Mouse (Mus musculus): ENCODE results near the gene Chmp4b.

The Chmp4b gene

DNA sequence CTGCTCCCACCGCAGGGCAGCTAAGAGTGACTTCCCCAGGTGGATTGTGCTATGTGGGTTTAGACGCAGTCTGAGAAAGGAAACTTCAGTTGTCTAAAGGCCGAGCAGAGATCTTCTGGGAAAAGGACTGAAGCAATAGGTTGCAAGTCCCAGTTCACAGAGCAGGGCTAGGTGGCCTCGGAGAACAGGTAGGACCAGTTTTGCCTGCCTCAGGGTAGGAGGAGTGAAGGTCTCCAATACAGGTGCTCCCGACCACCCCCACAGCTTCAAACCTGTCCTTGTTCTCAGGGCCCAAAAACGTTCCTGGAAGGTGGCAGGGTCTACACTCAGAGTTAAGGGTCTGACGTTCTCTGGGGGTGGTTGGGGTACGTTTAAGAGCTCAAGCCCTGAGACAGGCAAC lies at the start of gene Chmp4b:
TSS of gene Chmp4b (plus strand) at position 343 of the 400 bp plus-strand sequence.
- no peak for DNase-seq (ENCODE audit: low read depth, low spot score)

- DNase-seq (ENCODE audit: low read depth, low spot score), result no peak
Observed at GRCm38 (mm10) chr2:154603007-154603637, 48.4 kb upstream of the Chmp4b start.

DNA sequence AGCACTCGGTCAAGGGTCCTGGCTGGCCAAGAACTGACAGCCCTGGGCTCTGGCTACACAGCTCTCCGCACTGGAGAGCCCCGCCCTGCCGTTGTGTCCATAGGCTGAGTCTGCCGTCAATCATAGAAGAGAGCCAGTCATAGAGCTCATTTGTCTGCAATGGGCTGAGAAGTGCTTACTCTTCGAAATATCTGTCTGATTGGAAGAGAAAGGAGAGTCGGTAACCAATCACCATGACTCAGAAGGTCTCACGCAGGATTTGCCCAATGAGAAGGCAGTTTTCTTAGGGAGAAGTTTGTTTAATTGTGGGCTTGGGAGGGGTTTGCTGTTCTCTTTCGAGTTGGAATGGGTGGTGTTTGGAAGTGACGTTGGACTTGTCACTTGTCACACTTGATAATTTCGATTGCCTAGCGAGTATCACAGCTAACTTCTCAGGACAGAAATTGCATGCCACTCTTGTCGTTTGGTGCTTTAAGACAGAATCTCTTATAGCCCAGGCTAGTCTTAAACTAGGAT lies 47.8 kb upstream of the Chmp4b start, which contains the start of gene Pxmp4:
TSS of gene Pxmp4 (minus strand) at position 71 of the 516 bp plus-strand sequence.
- DNase-seq (ENCODE audit: low read depth, low spot score), result peak; percentile 100

DNA sequence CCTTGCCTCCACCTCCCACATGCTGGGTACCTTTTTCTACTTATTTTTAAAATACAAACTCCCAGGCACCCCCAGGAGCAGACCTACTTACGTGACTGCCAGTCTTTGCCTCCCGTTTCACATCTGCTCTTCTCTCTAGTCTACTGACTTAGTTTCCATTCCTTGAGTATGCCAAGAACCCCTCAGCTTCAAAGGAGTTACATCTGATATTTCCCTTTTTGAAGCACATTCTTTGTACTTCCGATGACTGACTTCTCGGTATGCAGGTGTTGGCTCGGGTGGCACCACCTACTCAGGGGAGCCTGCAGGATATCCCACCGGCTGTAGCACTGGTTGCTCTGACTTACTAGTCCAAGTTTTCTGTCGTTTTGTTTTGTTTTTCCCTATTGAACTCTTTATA lies 47.3 kb upstream of the Chmp4b start:
- DNase-seq (ENCODE audit: low read depth, low spot score), result no peak

DNA sequence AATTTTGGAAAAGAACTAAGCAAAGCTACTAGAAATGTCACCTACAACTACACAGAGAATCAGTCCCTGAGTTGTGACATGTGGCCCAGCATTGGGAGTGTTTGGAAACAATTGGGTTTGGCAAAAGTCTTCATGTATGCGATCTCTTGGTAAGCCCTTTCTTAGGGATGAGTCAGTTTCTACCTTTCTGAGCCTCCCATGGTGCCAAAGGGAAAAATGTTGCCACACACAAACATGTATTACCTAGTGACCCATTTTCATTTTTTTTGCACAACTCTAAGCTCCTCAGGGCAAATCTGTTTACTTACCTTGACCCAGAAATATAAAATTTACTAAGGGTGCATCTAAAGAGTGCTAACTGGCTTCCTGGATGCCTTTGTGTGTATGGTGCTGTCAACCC lies 44.5 kb upstream of the Chmp4b start:
- DNase-seq (ENCODE audit: low read depth, low spot score), result no peak

- DNase-seq (ENCODE audit: low read depth, low spot score), result no peak
Observed at GRCm38 (mm10) chr2:154609050-154609767, 42.3 kb upstream of the Chmp4b start.

DNA sequence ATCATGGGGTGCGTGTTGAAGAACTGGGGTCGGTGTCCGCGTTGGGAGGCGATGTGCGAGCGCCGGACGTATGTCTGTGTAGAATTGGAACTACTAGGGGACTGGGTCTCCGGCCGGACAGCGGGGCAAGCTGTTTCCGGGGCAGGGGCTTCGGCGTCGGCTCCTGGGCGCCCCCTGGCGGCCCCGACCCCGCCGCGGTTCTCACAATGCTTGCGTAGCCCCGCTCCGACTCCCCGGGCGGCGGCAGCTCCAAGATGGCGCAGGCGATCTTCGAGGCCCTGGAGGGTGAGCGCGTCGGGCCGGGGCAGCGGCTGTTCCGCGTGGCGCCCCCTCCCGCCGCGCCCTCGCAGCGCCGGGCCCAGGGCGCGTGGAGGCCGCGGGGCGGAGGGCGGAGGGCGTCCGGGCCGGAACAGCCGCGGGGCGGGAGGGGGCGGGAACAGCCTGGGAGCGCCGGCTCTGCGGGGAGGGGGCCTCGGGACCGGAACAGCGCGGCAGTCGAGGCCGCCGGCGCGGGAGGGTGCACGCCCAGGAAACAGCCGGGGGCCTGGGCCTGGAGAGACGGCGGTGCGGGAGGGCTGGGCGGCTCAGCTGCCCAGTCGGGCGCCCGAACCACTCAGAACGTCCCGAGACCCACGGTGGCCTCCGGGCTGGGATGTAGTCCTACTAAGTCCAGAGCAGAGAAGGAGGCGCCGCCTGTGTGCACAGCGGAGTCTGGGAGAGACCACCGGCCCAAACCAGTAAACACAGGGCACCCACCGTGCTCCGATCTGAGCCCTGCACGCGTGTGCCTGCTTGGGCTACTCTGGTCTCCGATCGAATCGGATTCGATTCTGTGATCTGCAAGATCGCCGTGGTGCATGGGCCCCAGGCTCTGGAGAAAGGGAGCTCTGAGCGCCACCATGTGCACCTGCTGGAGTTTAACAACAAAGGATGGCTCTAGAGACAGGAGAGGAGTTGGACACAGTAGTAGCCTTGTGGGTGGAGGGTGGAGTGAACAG lies 38.1 kb upstream of the Chmp4b start, which contains the start of the genes Zfp341 and 4930519P11Rik:
TSS of gene Zfp341 (plus strand) at position 180 of the 998 bp plus-strand sequence.
TSS of gene 4930519P11Rik (minus strand) at position 320 of the 998 bp plus-strand sequence.
- DNase-seq (ENCODE audit: low read depth, low spot score), result peak; percentile 94

GRCm38 (mm10) chr2:154614841-154615576 lies 36.5 kb upstream of the Chmp4b start:
- no peak for DNase-seq (ENCODE audit: low read depth, low spot score)

- no peak for DNase-seq (ENCODE audit: low read depth, low spot score)
Observed at GRCm38 (mm10) chr2:154615674-154616073, 35.8 kb upstream of the Chmp4b start.

- no peak for DNase-seq (ENCODE audit: low read depth, low spot score)
Observed at GRCm38 (mm10) chr2:154617061-154617460, 34.4 kb upstream of the Chmp4b start.

DNA sequence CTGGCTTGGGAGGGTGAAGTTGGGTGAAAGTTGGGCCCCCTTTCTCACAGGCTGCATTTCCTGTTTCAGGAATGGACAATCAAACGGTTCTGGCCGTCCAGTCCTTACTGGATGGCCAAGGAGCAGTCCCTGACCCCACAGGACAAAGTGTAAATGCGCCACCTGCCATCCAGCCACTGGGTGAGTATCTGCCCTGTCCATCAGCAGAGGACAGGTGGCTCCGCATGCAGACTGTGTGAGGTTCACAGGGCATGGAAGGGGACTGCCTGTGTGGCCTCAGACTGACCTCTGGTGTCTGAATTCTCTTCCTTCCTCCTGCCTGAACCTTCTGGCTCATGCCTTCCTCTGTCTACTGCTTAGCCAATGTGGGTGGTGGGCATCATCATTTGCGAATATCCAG lies 29.8 kb upstream of the Chmp4b start:
- no peak for DNase-seq (ENCODE audit: low read depth, low spot score)

DNA sequence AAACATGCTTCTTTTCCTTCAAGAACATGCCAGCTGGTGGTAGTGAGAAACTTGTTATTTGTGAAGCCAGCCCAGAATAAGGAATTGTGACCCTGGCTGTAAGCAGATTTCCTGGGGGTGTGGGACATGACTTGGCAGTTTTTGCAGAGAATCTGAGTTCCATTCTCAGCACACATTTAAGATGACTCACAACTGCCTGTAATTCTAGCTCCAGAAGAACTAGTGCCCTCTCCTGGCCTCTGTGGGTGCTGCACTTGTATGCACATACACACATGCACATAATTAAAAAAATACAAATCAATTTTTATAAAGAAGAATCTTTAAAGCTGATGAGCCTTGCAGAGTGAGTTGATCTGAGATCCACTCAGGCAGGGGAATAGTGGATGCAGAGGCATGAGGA lies 27.4 kb upstream of the Chmp4b start:
- DNase-seq (ENCODE audit: low read depth, low spot score), result no peak

DNA sequence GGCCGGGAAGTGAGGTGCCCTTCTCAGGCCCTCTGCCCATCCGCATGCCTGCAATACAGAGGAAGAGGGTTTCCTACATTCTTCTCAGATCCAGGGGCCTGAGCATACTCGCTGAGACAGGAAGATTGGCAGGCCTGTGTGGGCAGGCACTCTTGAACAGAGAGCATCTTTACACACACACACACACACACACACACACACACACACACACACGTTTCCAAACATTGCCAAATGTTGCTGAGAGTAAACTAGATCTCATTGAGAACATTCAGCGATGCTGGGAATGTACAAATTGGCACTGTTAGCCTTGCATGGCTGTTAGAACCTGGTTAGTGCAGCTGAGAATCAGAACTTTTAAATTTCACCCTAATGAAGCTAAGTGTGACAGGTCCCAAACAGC lies 21.0 kb upstream of the Chmp4b start:
- no peak for DNase-seq (ENCODE audit: low read depth, low spot score)

DNA sequence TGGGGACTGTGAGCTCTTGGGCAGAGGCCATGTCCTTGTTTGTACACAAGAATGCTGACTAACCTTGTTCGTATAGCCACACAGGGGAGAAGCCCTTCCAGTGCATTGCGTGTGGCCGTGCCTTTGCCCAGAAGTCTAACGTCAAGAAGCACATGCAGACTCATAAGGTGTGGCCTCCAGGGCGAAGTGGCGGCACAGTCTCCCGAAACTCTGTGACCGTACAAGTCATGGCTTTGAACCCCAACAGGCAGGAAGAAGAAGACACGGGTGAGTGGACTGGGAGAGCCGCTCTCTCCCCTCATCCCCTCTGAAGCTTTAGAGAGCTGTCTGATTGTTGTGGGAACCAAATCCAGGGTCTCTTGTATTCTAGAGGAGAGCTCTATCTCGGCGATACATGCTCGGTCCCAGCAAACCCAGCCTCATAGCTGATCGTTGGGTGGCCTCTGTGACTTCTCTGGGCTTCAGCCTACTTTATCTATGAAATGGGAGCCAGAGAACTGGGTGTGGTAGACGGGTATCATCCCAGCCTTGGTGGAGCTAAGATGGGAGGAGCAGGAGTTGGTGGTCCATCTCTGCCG lies 19.2 kb upstream of the Chmp4b start:
- no peak for DNase-seq (ENCODE audit: low read depth, low spot score)

DNA sequence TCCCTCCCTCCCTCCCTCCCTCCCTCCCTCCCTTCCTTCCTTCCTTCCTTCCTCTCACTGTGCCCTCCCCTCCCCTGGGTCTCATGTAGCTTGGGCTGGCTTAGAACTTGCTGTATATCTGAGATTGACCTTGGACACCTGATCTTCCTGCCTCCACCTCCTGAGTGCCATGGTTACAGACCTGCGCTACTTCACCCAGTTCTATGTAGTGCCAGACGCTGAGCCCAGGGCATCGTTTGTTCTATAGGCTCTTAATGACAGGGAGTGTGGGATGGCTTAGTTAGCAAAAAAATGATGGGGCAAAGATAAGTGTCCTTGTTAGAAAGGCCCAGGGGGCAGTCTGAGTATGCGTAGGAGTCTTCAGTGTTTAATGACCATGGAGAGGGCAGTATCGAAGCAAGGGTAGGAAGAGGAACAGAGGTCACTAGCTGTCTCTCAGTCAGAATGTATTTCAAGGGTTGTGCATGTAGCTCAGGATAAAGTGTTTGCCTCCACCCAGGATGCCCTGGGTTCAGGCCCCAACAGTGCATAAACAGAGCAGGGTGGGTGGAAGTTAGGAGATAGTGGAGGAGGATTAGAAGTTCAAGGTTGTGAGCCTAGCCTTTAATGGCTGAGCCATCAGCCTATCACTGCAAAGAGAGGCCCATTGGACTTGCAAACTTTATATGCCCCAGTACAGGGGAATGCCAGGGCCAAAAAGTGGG lies 18.3 kb upstream of the Chmp4b start:
- no peak for DNase-seq (ENCODE audit: low read depth, low spot score)

DNA sequence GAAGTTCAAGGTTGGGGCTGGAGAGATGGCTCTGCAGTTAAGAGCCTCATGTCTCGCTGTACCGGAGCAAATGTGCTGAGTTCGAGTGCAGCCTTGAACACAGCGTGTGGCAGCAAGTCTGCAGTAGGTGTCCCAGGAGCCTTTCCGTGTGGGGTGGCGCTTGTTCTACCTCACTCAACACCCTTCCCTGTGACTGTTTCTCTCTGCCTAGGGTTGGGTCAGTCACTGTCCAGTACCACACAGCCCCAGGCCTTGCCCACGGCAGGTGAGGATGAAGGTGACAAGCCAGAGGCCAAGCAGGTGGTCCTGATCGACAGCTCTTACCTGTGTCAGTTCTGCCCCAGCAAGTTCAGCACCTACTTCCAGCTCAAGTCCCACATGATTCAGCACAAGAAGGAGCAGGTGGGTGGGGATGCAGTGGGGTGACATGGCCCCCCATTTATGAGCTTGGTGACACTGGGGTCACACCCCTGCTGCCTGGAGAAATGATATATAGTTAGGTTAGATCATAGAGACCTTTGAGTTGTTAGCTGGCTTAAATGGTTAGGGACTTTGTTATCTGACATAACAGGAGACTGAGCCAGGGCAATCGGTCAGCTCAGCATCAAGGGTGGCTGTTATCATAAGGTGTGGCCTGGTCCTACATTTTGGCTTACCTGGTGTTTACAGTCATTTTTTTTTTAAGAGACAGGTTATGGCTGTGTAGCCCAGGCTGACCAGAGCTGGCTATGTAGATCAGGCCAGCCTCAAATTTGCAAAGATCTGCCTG lies 17.4 kb upstream of the Chmp4b start:
- DNase-seq (ENCODE audit: low read depth, low spot score), result no peak

DNA sequence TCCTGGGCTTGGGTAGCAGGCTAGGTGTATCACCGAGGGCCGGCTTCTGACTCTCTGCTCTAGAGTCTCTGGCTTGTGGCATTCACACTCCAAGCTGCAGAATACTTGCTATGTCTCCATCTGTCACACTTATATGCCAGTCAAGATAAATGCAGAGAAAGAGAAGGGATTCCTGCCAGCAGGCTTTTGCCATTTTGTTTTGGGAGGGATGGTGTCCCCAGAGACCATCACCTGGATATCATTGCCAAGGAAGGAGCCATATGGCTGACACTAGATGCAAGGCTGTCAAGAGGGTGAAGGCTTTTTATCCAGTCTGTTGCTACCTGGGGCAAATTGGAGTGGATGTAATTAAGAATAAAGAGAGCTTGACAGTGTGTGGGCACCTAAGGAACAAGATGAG lies 15.7 kb upstream of the Chmp4b start:
- DNase-seq (ENCODE audit: low read depth, low spot score), result no peak

DNA sequence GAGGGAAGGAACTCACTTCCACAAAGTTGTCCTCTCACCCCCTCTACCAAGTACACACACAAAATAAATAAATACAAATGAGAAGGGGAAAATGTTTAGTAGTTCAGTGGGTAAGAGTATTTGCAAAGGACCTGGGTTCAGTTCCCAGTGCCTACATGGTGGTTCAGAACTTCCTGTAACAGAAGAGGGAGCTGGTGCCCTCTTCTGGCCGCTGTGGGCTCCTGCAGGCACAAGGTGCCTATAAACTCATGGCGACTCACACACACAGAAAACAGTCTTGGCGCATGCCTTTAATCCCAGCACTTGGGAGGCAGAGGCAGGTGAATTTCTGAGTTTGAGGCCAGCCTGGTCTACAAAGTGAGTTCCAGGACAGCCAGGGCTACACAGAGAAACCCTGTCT lies 13.0 kb upstream of the Chmp4b start:
- DNase-seq (ENCODE audit: low read depth, low spot score), result no peak

- DNase-seq (ENCODE audit: low read depth, low spot score), result no peak
Observed at GRCm38 (mm10) chr2:154639115-154639514, 12.4 kb upstream of the Chmp4b start.
